Mouse (Mus musculus): ENCODE results near the gene Ppp1r14a.
A peak's percentile ranks its signal among the peaks of the same experiment; 100 is the strongest.

DNA sequence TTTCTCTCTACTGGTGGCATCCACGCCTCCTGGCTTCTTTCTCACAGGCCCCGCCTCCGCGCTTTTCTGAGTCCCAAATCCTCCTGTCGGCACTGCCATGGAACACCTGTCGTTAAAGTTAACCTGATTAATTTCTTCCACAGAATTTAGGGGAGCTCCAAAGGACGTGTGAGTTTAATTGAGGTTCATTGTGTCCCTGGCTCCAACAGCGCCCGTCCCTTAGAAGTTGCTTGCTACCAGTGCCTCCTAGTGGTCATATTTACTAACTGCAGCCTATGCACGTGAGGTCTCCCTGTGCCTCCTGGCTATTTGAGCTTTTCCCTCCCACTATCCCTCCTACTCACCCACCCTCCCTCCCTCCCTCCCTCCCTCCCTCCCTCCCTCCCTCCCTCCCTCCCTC is 7.9 kb downstream of the Ppp1r14a start:
- TF ChIP-seq CTCF (IDR thresholded peaks at IDR 0.05; ENCODE audit: extremely low read depth, insufficient read depth, low read length) (peak; percentile 89), POLR2A (IDR thresholded peaks at IDR 0.05; ENCODE audit: extremely low read depth, insufficient read depth, low read length) (no peak)

Measured in cortical plate, adult 2 months (tissue).